Mouse (Mus musculus): ENCODE measurements around the gene Actr6.
"Not testable (repeated sequence)": the region's sequence is repeated elsewhere in the genome, so short reads cannot be mapped to it uniquely, and the experiment has no call there.

The Actr6 gene

DNA sequence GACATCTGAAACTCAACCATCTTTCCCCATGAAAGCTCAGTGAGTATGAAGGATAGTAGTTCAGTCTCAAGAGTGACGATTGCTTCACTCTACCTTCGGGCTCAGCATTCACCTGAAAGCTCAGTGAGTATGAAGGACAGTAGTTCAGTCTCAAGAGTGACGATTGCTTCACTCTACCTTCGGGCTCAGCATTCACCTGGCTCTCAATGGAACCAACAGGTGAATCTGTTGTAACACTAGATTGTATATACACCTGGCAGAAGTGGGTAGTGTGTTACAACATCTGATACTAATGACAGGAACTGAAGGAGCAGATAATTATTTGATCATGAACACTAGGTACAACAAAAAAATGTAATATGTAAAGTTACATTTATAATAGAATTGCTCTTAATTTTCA lies 50.4 kb downstream of the Actr6 start:
- no peak for DNase-seq (ENCODE audit: extremely low spot score, low read depth, low spot score)

DNA sequence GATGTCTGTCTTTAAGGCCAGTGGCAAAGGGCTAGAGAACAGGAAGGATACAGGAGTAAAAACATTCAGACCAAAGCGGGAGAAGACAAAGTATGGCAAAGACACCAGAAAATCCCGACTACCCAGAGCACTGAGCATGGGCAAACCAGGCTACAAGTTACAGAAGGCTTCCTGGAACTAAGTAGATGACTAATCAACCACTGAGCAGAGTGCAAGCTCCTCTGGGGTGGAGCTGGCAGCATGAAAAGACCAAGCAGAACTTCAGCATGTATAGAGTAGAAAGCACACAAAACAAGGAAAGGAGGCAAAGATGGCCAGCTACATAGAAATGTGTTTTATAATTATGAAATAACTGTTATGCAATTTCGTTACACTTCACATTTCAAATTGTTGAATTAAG lies 51.6 kb downstream of the Actr6 start:
- no peak for DNase-seq (ENCODE audit: extremely low spot score, low read depth, low spot score)

GRCm38 (mm10) chr10:89679448-89679847 lies 52.6 kb downstream of the Actr6 start:
- no peak for DNase-seq (ENCODE audit: extremely low spot score, low read depth, low spot score)

- no peak for DNase-seq (ENCODE audit: extremely low spot score, low read depth, low spot score)
Observed at GRCm38 (mm10) chr10:89678054-89678453, 54.0 kb downstream of the Actr6 start.

DNA sequence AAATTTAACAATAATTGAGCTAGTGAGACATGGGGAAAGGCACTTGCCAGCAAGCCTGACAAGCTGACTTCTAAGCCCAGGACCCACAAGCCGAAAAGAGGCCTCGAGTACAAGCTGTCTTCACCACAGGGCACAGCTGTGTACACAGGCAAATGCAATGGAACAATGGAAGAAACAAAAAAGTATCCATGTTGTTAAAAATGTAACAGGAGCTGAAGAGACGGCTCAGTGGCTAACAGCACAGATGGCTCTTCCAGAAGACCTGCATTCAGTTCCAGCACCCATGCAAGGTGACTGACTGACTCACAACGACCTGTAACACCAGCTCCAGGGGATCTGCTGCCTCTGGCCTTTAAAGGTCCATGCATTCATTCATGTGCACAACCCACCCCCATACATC lies 55.5 kb downstream of the Actr6 start:
- no peak for DNase-seq (ENCODE audit: extremely low spot score, low read depth, low spot score)

DNA sequence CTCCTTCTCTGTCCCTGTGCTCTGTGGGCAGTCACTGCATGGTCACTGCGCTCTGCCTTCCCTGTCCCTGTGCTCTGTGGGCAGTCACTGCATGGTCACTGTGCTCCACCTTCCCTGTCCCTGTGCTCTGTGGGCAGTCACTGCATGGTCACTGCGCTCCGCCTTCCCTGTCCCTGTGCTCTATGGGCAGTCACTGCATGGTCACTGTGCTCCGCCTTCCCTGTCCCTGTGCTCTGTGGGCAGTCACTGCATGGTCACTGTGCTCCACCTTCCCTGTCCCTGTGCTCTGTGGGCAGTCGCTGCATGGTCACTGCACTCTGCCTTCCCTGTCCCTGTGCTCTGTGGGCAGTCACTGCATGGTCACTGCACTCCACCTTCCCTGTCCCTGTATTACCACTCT lies 61.7 kb downstream of the Actr6 start:
- DNase-seq (ENCODE audit: extremely low spot score, low read depth, low spot score) = not testable (repeated sequence)

GRCm38 (mm10) chr10:89667571-89667970 lies 64.5 kb downstream of the Actr6 start:
- DNase-seq (ENCODE audit: extremely low spot score, low read depth, low spot score) = no peak

GRCm38 (mm10) chr10:89665679-89666078 lies 66.4 kb downstream of the Actr6 start:
- DNase-seq (ENCODE audit: extremely low spot score, low read depth, low spot score) = no peak

GRCm38 (mm10) chr10:89664977-89665645 lies 67.0 kb downstream of the Actr6 start:
- DNase-seq (ENCODE audit: extremely low spot score, low read depth, low spot score) = no peak
